Mouse (Mus musculus) liver, embryonic 14.5 days (tissue): ENCODE measurements at regions not wholly inside any gene's neighbourhood (a gene's known extent, or its start where the extent isn't known, plus 50 kb on each side); places are given as distances from the start of the nearest gene placed in this dataset.

Source experiments
- CTCF ChIP-seq: IDR thresholded peaks from 2 replicates; pipeline ENCODE4 v1.5.1; 2016; ENCODE audit warnings: antibody characterized with exemption, low read depth, control low read depth
- EP300 ChIP-seq: IDR thresholded peaks from 2 replicates; pipeline ENCODE4 v1.6.1; 2016; ENCODE audit warnings: antibody characterized with exemption, low read depth

DNA sequence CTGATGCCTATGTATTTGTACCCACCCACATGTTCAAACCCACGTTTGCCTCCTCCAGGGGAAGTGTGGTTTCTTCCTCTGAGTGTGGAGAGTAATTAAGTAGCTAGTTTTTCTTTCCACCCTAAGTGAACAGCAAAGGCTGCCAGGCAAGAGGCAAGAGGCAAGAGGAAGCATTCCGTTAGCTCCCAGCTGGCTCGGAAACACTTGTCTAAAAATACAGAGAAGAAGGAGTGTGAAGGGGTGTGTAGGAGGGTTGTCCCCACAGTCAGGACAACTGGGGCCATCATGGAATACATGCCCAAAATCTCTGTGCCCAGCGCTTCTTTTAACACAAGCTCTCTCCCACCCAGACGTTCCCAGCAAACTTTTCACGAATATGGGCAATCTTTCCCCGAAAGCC, 225.4 kb upstream of the 4930535I16Rik start:
- TF ChIP-seq CTCF (no peak), EP300 (no peak)
